Comparison of ENCODE assay signal across 8 mouse cellular contexts in the genomic region with DNA sequence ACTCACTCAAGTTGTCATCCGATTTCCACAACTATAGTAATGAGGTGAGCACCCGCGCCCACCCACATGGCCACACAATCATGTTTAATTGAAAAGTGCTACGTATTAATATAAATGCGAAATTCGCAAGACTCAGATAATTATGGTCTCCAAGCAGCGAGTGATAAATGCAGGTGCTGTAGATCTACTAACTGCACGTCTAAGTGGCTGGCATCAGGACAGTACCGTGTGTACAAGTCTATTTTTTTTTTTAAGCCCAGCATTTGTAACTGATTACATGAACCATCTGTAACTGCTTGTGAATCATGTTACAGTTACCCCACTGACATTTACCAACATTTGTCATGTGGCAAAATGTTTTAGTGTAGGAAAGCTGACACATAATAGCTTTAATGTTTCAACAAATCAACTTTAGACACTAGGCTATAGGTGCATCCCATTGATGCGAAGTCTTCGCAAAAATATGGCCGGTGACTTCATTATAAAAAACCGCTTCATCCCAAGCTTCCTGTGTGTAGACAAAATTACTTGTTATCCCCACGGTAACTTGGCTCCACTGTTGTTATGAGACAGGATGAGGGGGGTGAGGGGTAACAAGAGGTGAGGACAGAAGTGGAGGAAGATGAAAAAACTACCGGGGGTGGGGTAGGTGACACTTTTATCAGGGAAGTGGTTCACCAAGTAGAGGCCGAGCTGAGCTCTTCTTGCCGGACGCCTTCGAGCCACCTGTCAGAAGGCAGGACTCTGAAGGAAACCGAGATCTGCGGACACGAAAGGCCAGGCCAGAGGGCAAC. TPM values are rescaled to one million over a fixed set of nuclear protein-coding genes. Genes with fewer than 3 reads are reported as not detected.
A peak's percentile ranks its signal among the peaks of the same experiment; 100 is the strongest.
DNase-seq lines count a peak whose midpoint lies in the region; ATAC-seq and TF ChIP-seq lines count a peak whose summit lies in the region.

No protein-coding gene starts in this region.

- no peak for TF ChIP-seq POLR2A in bone marrow, adult 2 months (IDR thresholded peaks at IDR 0.05; ENCODE audit: borderline replicate concordance, control insufficient read depth, low read depth, low read length)

- WGBS in bone marrow, adult 2 months, result 34% methylated on average over 22 of the region's 22 CpGs
- WGBS in hindbrain, embryonic 11.5 days, result 43% methylated on average over 22 of the region's 22 CpGs
- whole genome bisulfite sequencing in midbrain, embryonic 11.5 days, result 42% methylated on average over 22 of the region's 22 CpGs

- no peaks in the 10 kb centered on the region; the same call in 1 of the 2 replicates for H3K4me1 ChIP-seq in bone marrow, adult 2 months (ENCODE audit: control insufficient read depth, insufficient read depth, low read length)
- 0 out of 2 replicates have a peak, but pooled peaks cover 2% of the 10 kb centered on the region for H3K4me1 ChIP-seq in hindbrain, embryonic 11.5 days (replicated peaks; ENCODE audit: control insufficient read depth, insufficient read depth, low read length)
- H3K4me1 ChIP-seq in midbrain, embryonic 11.5 days (ENCODE audit: control insufficient read depth, insufficient read depth, low read length), result peaks cover 8% of the 10 kb centered on the region

- peak overlapping the region; percentile 48 for H3K4me2 ChIP-seq in hindbrain, embryonic 11.5 days (replicated peaks; ENCODE audit: low read depth, low read length)
- H3K4me2 ChIP-seq in midbrain, embryonic 11.5 days, result peak overlapping the region; percentile 59

- H3K36me3 ChIP-seq in hindbrain, embryonic 11.5 days (ENCODE audit: control insufficient read depth, insufficient read depth, low read length), result no peaks in the 10 kb centered on the region
- no peaks in the 10 kb centered on the region for H3K36me3 ChIP-seq in midbrain, embryonic 11.5 days (ENCODE audit: control insufficient read depth, insufficient read depth, low read length)

- peak; percentile 27 for DNase-seq in layer of hippocampus, adult 11-12 months (ENCODE audit: low spot score)
- no peak for DNase-seq in layer of hippocampus, postnatal 10 days (ENCODE audit: low spot score in 2 of 2)
- DNase-seq in hindbrain, embryonic 11.5 days (ENCODE audit: low spot score), result no peak
- DNase-seq in midbrain, embryonic 11.5 days (ENCODE audit: low spot score, missing footprints), result no peak
- DNase-seq in urinary bladder, adult 2 months (ENCODE audit: low spot score), result no peak
- no peak for DNase-seq in frontal cortex, postnatal 14 days (ENCODE audit: low spot score in 2 of 2)

- no peaks in the 10 kb centered on the region for H3K27me3 ChIP-seq in hindbrain, embryonic 11.5 days (ENCODE audit: control insufficient read depth, insufficient read depth, low read length)
- no peaks in the 10 kb centered on the region for H3K27me3 ChIP-seq in midbrain, embryonic 11.5 days (ENCODE audit: control insufficient read depth, insufficient read depth, low read length)

- TF ChIP-seq CTCF in bone marrow, adult 2 months (IDR thresholded peaks at IDR 0.05; ENCODE audit: control insufficient read depth, insufficient read depth, low read length), result no peak

- ATAC-seq in hindbrain, embryonic 11.5 days (ENCODE audit: low FRiP score), result peak; percentile 36; the same call in 1 of the 2 replicates
- ATAC-seq in midbrain, embryonic 11.5 days (ENCODE audit: low FRiP score), result no peak
- no peak; the same call in 1 of the 2 replicates for ATAC-seq in frontal cortex, adult (ENCODE audit: low TSS enrichment)

- H3K27ac ChIP-seq in bone marrow, adult 2 months (ENCODE audit: control insufficient read depth, insufficient read depth, low read depth, low read length, poor library complexity), result peak overlapping the region; percentile 92
- H3K27ac ChIP-seq in hindbrain, embryonic 11.5 days (ENCODE audit: low read depth, low read length), result peak overlapping the region; percentile 61
- peak overlapping the region; percentile 73 for H3K27ac ChIP-seq in midbrain, embryonic 11.5 days (ENCODE audit: low read depth, low read length)

- peak overlapping the region; percentile 81 for H3K4me3 ChIP-seq in bone marrow, adult 2 months (replicated peaks; ENCODE audit: control insufficient read depth, low read depth, low read length)
- peak overlapping the region; percentile 87 for H3K4me3 ChIP-seq in hindbrain, embryonic 11.5 days (ENCODE audit: low read depth, low read length)
- H3K4me3 ChIP-seq in midbrain, embryonic 11.5 days (ENCODE audit: low read depth, low read length), result peak overlapping the region; percentile 91

- no peaks in the 10 kb centered on the region for H3K9me3 ChIP-seq in hindbrain, embryonic 11.5 days (ENCODE audit: control insufficient read depth, low read length)
- H3K9me3 ChIP-seq in midbrain, embryonic 11.5 days (ENCODE audit: control insufficient read depth, low read length), result no peaks in the 10 kb centered on the region

- H3K9ac ChIP-seq in hindbrain, embryonic 11.5 days (ENCODE audit: low read depth, low read length), result peak overlapping the region; percentile 42
- peak overlapping the region; percentile 70 for H3K9ac ChIP-seq in midbrain, embryonic 11.5 days (ENCODE audit: low read length)

RNA-seq across cellular contexts. Expression of gene H2afz, which starts 0.8 kb away (rescaled TPM):
- total RNA-seq in layer of hippocampus, postnatal 10 days (2021), result 100 to 1,000 TPM; 193 to 223 TPM
- 331 and 355 TPM in 2 replicates for polyA plus RNA-seq in bone marrow, adult 2 months (2011; ENCODE audit: insufficient read depth, insufficient read length, low replicate concordance, missing spikeins)
- polyA plus RNA-seq in hindbrain, embryonic 11.5 days (2014; fragmentation: Nextera tagmentation; extraction: Ambion mirVana), result 2,789 and 2,825 TPM in 2 replicates
- polyA plus RNA-seq in midbrain, embryonic 11.5 days (2014; fragmentation: Nextera tagmentation; extraction: Ambion mirVana), result 3,387 and 3,446 TPM in 2 replicates
- 505 and 565 TPM in 2 replicates for polyA plus RNA-seq in urinary bladder, adult 2 months (2012; rRNA removed)

RNA-seq across cellular contexts. Expression of gene Dnajb14, which starts 3.9 kb away (rescaled TPM):
- 10 to 100 TPM; 40.1 to 44.9 TPM for total RNA-seq in layer of hippocampus, postnatal 10 days (2021)
- 3.5 and 5.7 TPM in 2 replicates for polyA plus RNA-seq in bone marrow, adult 2 months (2011; ENCODE audit: insufficient read depth, insufficient read length, low replicate concordance, missing spikeins)
- 9.2 and 10.4 TPM in 2 replicates for polyA plus RNA-seq in hindbrain, embryonic 11.5 days (2014; fragmentation: Nextera tagmentation; extraction: Ambion mirVana)
- polyA plus RNA-seq in midbrain, embryonic 11.5 days (2014; fragmentation: Nextera tagmentation; extraction: Ambion mirVana), result 9.9 and 10.8 TPM in 2 replicates
- polyA plus RNA-seq in urinary bladder, adult 2 months (2012; rRNA removed), result 7.9 and 8.8 TPM in 2 replicates

RNA-seq across cellular contexts. Expression of gene Lamtor3, which starts 54.8 kb away (rescaled TPM):
- total RNA-seq in layer of hippocampus, postnatal 10 days (2021), result 10 to 100 TPM; 65.3 to 66.9 TPM
- 41.6 and 45.1 TPM in 2 replicates for polyA plus RNA-seq in bone marrow, adult 2 months (2011; ENCODE audit: insufficient read depth, insufficient read length, low replicate concordance, missing spikeins)
- 96.9 and 103 TPM in 2 replicates for polyA plus RNA-seq in hindbrain, embryonic 11.5 days (2014; fragmentation: Nextera tagmentation; extraction: Ambion mirVana)
- 98.7 and 106 TPM in 2 replicates for polyA plus RNA-seq in midbrain, embryonic 11.5 days (2014; fragmentation: Nextera tagmentation; extraction: Ambion mirVana)
- 81.4 and 102 TPM in 2 replicates for polyA plus RNA-seq in urinary bladder, adult 2 months (2012; rRNA removed)
